Mouse (Mus musculus) T-helper 17 cell (primary cell): ENCODE results near the gene Zc3h7b.

Experiments used
- in situ Hi-C, 2 experiments: fragments of 300-600 bp; cut with MboI, MseI; formaldehyde crosslinking; loops; 1 replicate in 1 of 2; 2 replicates in 1 of 2; pipeline ENCODE4 v1.15.1; 2025; ENCODE audit warnings: high pct_unique_total_duplicates in 2 of 2

Gene Zc3h7b

DNA sequence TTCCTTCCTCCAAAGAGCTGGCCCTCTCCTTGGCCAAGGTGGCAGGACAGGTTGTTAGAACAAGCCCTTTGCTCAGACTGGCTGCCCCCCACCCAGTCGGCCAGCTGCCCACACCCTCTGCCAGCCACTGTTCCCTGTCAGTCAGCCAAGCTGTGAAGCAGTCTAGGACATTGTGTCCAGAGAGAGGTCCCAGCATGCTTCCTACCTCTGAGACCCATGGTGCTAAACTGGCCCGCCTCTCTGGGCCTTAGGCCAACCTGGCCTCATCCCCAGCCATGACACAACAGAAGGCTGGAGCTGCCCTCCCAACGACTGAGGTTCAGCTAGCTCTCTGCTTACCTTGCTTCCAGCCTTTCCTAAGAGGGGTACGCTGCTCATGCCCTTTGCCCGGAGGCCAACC lies 94.8 kb downstream of the Zc3h7b start:
- in situ Hi-C loops: loop anchor here in 1 of 2 experiments (10.0 kb wide), 1 partner anchor 1575 kb away; the partner anchor contains the start of gene Rps19bp1

- in situ Hi-C loops: loop anchor here in 1 of 2 experiments (10.0 kb wide), 1 partner anchor 1576 kb away; the partner anchor contains the start of gene Rps19bp1
Observed at GRCm38 (mm10) chr15:81840306-81840705, 95.4 kb downstream of the Zc3h7b start.

DNA sequence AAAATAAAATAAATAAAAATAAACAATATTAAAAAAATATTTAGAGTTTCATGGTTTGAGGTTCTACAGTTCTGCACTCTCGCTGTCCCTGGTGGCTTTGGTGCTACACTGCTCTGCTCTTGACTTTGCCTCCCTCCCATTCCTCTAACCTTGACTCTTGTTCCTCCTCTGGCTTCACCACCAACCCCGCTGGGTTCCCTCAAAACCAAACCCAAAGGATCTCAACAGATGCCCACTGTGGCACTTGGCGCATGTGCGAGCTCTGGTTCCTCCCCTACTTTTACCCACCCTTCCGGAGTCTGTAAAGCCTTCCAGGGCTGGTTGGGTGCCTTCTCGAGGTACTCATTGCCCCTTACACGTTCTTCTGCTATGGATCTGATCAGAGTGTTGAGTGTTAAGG lies 97.4 kb downstream of the Zc3h7b start:
- in situ Hi-C loops: loop anchor here in 1 of 2 experiments (10.0 kb wide), 1 partner anchor 1577 kb away; the partner anchor contains the start of gene Rps19bp1

DNA sequence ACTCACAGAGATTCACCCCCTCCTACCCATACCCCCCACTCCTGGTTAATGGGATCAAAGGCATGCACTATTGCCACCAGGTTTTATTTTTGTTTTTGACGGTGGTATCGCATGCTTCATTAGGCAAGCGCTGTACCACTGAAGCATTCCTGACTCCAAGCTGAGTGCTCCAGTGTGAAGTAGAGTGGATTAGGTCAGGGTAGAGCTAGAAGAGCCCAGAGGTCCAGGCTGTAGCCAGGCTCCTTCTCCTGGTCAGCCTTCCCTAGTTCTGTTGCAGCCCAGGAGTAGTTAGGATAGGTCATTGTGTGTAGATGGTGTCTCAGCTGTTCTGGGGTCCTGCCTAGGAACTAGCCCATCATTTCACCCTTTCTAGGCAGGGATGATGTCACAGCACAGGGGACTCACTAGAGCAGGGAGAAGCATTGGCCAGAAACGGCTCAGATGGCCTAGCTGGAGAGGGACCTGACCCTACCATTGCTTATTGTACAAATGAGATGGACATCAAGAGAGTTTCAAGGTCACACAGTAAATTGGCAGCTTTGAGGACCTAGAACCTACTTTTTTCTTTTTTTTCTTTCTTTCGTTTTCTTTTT lies 100.3 kb downstream of the Zc3h7b start:
- in situ Hi-C loops: loop anchor here in 1 of 2 experiments (10.0 kb wide), 1 partner anchor 1580 kb away; the partner anchor contains the start of gene Rps19bp1

DNA sequence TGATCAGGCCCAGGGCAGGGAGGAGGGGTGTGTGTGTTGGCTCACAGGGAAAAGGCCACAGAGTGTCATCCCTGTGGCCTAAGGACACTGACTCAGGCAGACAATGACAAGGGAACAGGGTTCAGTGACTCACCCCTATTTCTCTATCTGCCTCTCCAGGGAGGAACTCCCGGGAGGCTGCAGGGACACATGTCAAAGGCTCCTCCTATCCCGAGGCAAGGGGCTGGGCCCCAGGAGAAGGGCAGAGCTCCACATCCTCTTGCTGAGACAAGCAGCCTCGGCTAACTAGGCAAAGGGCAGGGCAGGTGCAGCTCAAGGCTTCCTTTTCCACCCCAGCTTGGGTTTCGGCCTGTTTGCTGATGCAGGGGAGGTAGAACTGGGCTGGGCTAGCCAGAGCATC lies 100.9 kb downstream of the Zc3h7b start:
- in situ Hi-C loops: loop anchor here in 1 of 2 experiments (10.0 kb wide), 1 partner anchor 1581 kb away; the partner anchor contains the start of gene Rps19bp1
